ENCODE assay signal across 8 mouse cellular contexts in the genomic region with DNA sequence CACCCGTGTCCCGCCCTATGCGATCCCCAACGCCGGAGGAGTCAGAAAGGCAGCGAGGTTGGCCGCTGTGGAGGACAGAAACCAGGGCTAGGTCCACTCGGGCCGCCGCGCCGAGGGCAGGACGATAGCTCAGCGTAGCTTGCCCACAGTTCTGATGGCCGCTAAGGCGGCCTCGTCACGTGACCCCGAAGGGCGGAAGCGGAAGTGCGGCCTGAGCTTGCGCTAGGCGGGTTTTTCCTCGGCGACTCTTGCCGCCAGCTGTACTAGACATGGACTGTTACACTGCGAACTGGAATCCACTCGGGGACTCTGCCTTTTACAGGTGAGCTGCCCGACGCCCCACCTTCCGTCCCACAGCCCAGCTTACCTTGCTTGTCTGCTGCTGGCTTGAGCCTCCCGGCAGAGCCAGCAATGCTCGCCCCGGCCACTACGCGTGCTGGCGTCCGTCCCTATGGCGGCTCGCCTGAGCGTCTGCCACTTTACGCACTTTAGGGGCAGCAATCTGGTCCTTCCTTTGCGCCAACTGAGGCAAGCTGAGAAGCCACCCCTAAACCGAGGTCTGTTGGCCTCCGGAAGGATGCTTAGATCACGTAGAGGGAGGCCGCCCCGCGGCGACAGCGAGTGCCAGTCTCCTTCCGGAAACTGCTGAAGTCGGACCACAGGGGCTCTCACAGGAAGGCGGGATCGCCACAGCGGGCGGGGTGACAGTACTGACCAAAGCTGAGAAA. TPM values are rescaled to one million over a fixed set of nuclear protein-coding genes. Genes with fewer than 3 reads are reported as not detected.
DNase-seq lines count a peak whose midpoint lies in the region; ATAC-seq and TF ChIP-seq lines count a peak whose summit lies in the region.

A gene (plus strand): TSS at position 214 of the 728 bp plus-strand sequence.
A gene (minus strand): TSS at position 576 of the 728 bp plus-strand sequence.

- peak within 1 kb of the TSS; percentile 78 for H3K4me2 ChIP-seq in heart, embryonic 12.5 days
- peak within 1 kb of the TSS; percentile 76 for H3K4me2 ChIP-seq in kidney, postnatal 0 days (ENCODE audit: low read length)
- H3K4me2 ChIP-seq in liver, embryonic 11.5 days: peak within 1 kb of the TSS; percentile 96
- H3K4me2 ChIP-seq in stomach, embryonic 14.5 days (replicated peaks; ENCODE audit: low read depth, low read length): peak within 1 kb of the TSS; percentile 89

- peak within 1 kb of the TSS; percentile 79 for H3K9ac ChIP-seq in heart, embryonic 12.5 days
- peak within 1 kb of the TSS; percentile 85 for H3K9ac ChIP-seq in kidney, postnatal 0 days (ENCODE audit: low read depth, low read length)
- H3K9ac ChIP-seq in liver, embryonic 11.5 days (ENCODE audit: low read depth, low read length): peak within 1 kb of the TSS; percentile 86
- H3K9ac ChIP-seq in stomach, embryonic 14.5 days (replicated peaks; ENCODE audit: low read depth, low read length): peak within 1 kb of the TSS; percentile 67

- peak within 1 kb of the TSS; percentile 80 for H3K4me3 ChIP-seq in heart, embryonic 12.5 days
- H3K4me3 ChIP-seq in kidney, postnatal 0 days (replicated peaks; ENCODE audit: low read depth, low read length): peak within 1 kb of the TSS; percentile 68
- H3K4me3 ChIP-seq in liver, embryonic 11.5 days (ENCODE audit: low read depth, low read length): peak within 1 kb of the TSS; percentile 70
- peak within 1 kb of the TSS; percentile 67 for H3K4me3 ChIP-seq in stomach, embryonic 14.5 days (ENCODE audit: low read depth, low read length)

- H3K27me3 ChIP-seq in heart, embryonic 12.5 days (replicated peaks): no peaks in the 10 kb centered on the region
- no peaks in the 10 kb centered on the region for H3K27me3 ChIP-seq in kidney, postnatal 0 days (ENCODE audit: insufficient read depth, low read length)
- no peaks in the 10 kb centered on the region for H3K27me3 ChIP-seq in liver, embryonic 11.5 days (replicated peaks; ENCODE audit: control insufficient read depth, insufficient read depth, low read length)
- H3K27me3 ChIP-seq in stomach, embryonic 14.5 days (ENCODE audit: control insufficient read depth, insufficient read depth, low read length): no peaks in the 10 kb centered on the region

- no peaks in the 10 kb centered on the region for H3K9me3 ChIP-seq in heart, embryonic 12.5 days (replicated peaks)
- no peaks in the 10 kb centered on the region for H3K9me3 ChIP-seq in kidney, postnatal 0 days (replicated peaks; ENCODE audit: low read length)
- H3K9me3 ChIP-seq in liver, embryonic 11.5 days (ENCODE audit: control insufficient read depth, low read length): no peaks in the 10 kb centered on the region
- no peaks in the 10 kb centered on the region for H3K9me3 ChIP-seq in stomach, embryonic 14.5 days (ENCODE audit: control insufficient read depth, low read depth, low read length)

- peaks cover 16% of the 10 kb centered on the region; the same call in 1 of the 2 replicates for H3K36me3 ChIP-seq in heart, embryonic 12.5 days
- no peaks in the 10 kb centered on the region for H3K36me3 ChIP-seq in kidney, postnatal 0 days (ENCODE audit: insufficient read depth, low read length)
- no peaks in the 10 kb centered on the region for H3K36me3 ChIP-seq in liver, embryonic 11.5 days (ENCODE audit: control insufficient read depth, insufficient read depth, low read length)
- H3K36me3 ChIP-seq in stomach, embryonic 14.5 days (ENCODE audit: control insufficient read depth, insufficient read depth, low read length): peaks cover 4% of the 10 kb centered on the region

- peak within 1 kb of the TSS; percentile 79 for H3K27ac ChIP-seq in heart, embryonic 12.5 days (ENCODE audit: poor library complexity, severe bottlenecking)
- H3K27ac ChIP-seq in kidney, postnatal 0 days: peak within 1 kb of the TSS; percentile 89
- H3K27ac ChIP-seq in liver, embryonic 11.5 days (ENCODE audit: low read depth, low read length): peak within 1 kb of the TSS; percentile 73
- H3K27ac ChIP-seq in stomach, embryonic 14.5 days (ENCODE audit: low read length): peak within 1 kb of the TSS; percentile 82

- H3K4me1 ChIP-seq in heart, embryonic 12.5 days (replicated peaks): peaks cover 13% of the 10 kb centered on the region
- H3K4me1 ChIP-seq in kidney, postnatal 0 days (replicated peaks; ENCODE audit: insufficient read depth, low read length): peaks cover 11% of the 10 kb centered on the region
- peaks cover 11% of the 10 kb centered on the region for H3K4me1 ChIP-seq in liver, embryonic 11.5 days (replicated peaks; ENCODE audit: control insufficient read depth, insufficient read depth, low read length)
- H3K4me1 ChIP-seq in stomach, embryonic 14.5 days (ENCODE audit: control insufficient read depth, insufficient read depth, low read length): peaks cover 17% of the 10 kb centered on the region; the same call in 1 of the 2 replicates

- peak; percentile 94 for DNase-seq in CD4-positive helper T cell, adult 2 months (ENCODE audit: low read depth, low spot score)
- DNase-seq in brain, embryonic 18.5 days (ENCODE audit: low read depth, low spot score): peak; percentile 87
- peak; percentile 93 for DNase-seq in kidney, postnatal 0 days (ENCODE audit: low spot score)
- DNase-seq in liver, embryonic 11.5 days (ENCODE audit: low spot score): peak; percentile 91
- peak; percentile 94 for DNase-seq in naive thymus-derived CD4-positive, alpha-beta T cell, adult 2 months (ENCODE audit: low read depth)

- ATAC-seq in erythroid progenitor cell, adult 5-6 weeks (replicated peaks; ENCODE audit: low FRiP score, poor library complexity, severe bottlenecking): peak; percentile 93
- peak; percentile 95 for ATAC-seq in heart, embryonic 12.5 days (ENCODE audit: insufficient number of reproducible peaks, low FRiP score)
- peak; percentile 92 for ATAC-seq in kidney, postnatal 0 days (replicated peaks; ENCODE audit: low FRiP score, low read depth)
- ATAC-seq in liver, embryonic 11.5 days (replicated peaks; ENCODE audit: low FRiP score): peak; percentile 92
- ATAC-seq in stomach, embryonic 14.5 days (ENCODE audit: insufficient number of reproducible peaks, insufficient read depth, low FRiP score, low read depth): peak; percentile 90

- peak; percentile 57 for TF ChIP-seq CTCF in kidney, postnatal 0 days (IDR thresholded peaks at IDR 0.05; ENCODE audit: low read depth)

- under 1% methylated on average over 58 of the region's 58 CpGs for WGBS in heart, embryonic 12.5 days
- WGBS in kidney, postnatal 0 days: under 1% methylated on average over 58 of the region's 58 CpGs
- under 1% methylated on average over 58 of the region's 58 CpGs for WGBS in liver, embryonic 11.5 days
- under 1% methylated on average over 58 of the region's 58 CpGs for WGBS in stomach, embryonic 14.5 days

RNA-seq across cellular contexts. Expression of the first gene that starts in this region (rescaled TPM):
- 74.6 and 122 TPM in 2 replicates for total RNA-seq in erythroid progenitor cell, adult 5-6 weeks (2015; ENCODE audit: low replicate concordance)
- total RNA-seq in erythroid progenitor cell, adult 5-6 weeks (2017; ENCODE audit: low replicate concordance): 62.8 and 75.8 TPM in 2 replicates
- 63.5 and 63.9 TPM in 2 replicates for polyA plus RNA-seq in heart, embryonic 12.5 days (2016; fragmentation: Nextera tagmentation; extraction: Ambion mirVana)
- 64.6 and 68.6 TPM in 2 replicates for polyA plus RNA-seq in kidney, postnatal 0 days (2015; fragmentation: Nextera tagmentation; extraction: Ambion mirVana)
- 69.6 and 80.5 TPM in 2 replicates for polyA plus RNA-seq in liver, embryonic 11.5 days (2014; fragmentation: Nextera tagmentation; extraction: Ambion mirVana)
- polyA plus RNA-seq in stomach, embryonic 14.5 days (2014; fragmentation: Nextera tagmentation; extraction: Ambion mirVana): 69.7 and 71.3 TPM in 2 replicates

RNA-seq across cellular contexts. Expression of the second gene that starts in this region (rescaled TPM):
- 0.72 TPM in 1 of 2 replicates, not detected in the other for total RNA-seq in erythroid progenitor cell, adult 5-6 weeks (2015; ENCODE audit: low replicate concordance)
- total RNA-seq in erythroid progenitor cell, adult 5-6 weeks (2017; ENCODE audit: low replicate concordance): 1.2 and 1.9 TPM in 2 replicates
- 7.5 and 9.0 TPM in 2 replicates for polyA plus RNA-seq in heart, embryonic 12.5 days (2016; fragmentation: Nextera tagmentation; extraction: Ambion mirVana)
- polyA plus RNA-seq in kidney, postnatal 0 days (2015; fragmentation: Nextera tagmentation; extraction: Ambion mirVana): 12.1 and 13.0 TPM in 2 replicates
- 7.6 and 7.8 TPM in 2 replicates for polyA plus RNA-seq in liver, embryonic 11.5 days (2014; fragmentation: Nextera tagmentation; extraction: Ambion mirVana)
- polyA plus RNA-seq in stomach, embryonic 14.5 days (2014; fragmentation: Nextera tagmentation; extraction: Ambion mirVana): 12.4 and 12.9 TPM in 2 replicates

Comparison
In these comparisons a context has a peak if more than half of its experiments do, and no peak if none do; other contexts are left out.
1. Peak in every context shown above with its lines: DNase-seq, ATAC-seq, H3K4me3 ChIP-seq and H3K27ac ChIP-seq.